Mouse (Mus musculus) forebrain, embryonic 14.5 days (tissue): ENCODE measurements around the gene Gna12. TPM values are rescaled to one million over a fixed set of nuclear protein-coding genes. Genes with fewer than 3 reads are reported as not detected.

ENCODE experiments used
- ATAC-seq: fragments of 200-750 bp; cut with Nextera tagmentation; 2 replicates; pipeline ENCODE4 v1.8.0; 2017; ENCODE audit warnings: mild to moderate bottlenecking, moderate library complexity
- DNase-seq: peaks from one replicate; pipeline ENCODE4 v3.0.0-alpha.2; 2015; ENCODE audit warnings: low spot score
- H3K27ac ChIP-seq: fragments of 300-500 bp; sonication (generic); 2 replicates; pipeline ENCODE4 v1.5.1; 2014; ENCODE audit warnings: low read depth, mild to moderate bottlenecking, control low read depth, low read length, moderate library complexity
- H3K27me3 ChIP-seq: fragments of 300-500 bp; sonication (generic); replicated peaks from 2 replicates; pipeline ENCODE4 v1.6.1; 2014; ENCODE audit warnings: low read length, control low read depth, mixed read lengths; ENCODE audit not compliant: control insufficient read depth, insufficient read depth
- H3K36me3 ChIP-seq: fragments of 300-500 bp; sonication (generic); 2 replicates; pipeline ENCODE4 v1.6.1; 2014; ENCODE audit warnings: low read length, control low read depth; ENCODE audit not compliant: control insufficient read depth, insufficient read depth
- H3K4me1 ChIP-seq: fragments of 300-500 bp; sonication (generic); 2 replicates; pipeline ENCODE4 v1.6.1; 2014; ENCODE audit warnings: antibody characterized with exemption, low read length, control low read depth; ENCODE audit not compliant: control insufficient read depth, insufficient read depth
- H3K4me2 ChIP-seq: fragments of 300-500 bp; sonication (generic); 2 replicates; pipeline ENCODE4 v1.6.1; 2014; ENCODE audit warnings: mild to moderate bottlenecking, control low read depth, low read length
- H3K4me3 ChIP-seq: fragments of 300-500 bp; sonication (generic); 2 replicates; pipeline ENCODE4 v1.5.1; 2014; ENCODE audit warnings: low read depth, low read length, control low read depth
- H3K9ac ChIP-seq: fragments of 300-500 bp; sonication (generic); 2 replicates; pipeline ENCODE4 v1.6.1; 2014; ENCODE audit warnings: mild to moderate bottlenecking, low read length, control low read depth, moderate library complexity
- H3K9me3 ChIP-seq: fragments of 300-500 bp; sonication (generic); replicated peaks from 2 replicates; pipeline ENCODE4 v1.6.1; 2016; ENCODE audit warnings: low read length, control low read depth, mixed read lengths; ENCODE audit not compliant: control insufficient read depth
- WGBS: fragments of 180-500 bp; shearing (Covaris S2); extraction: QIAGEN DNeasy Blood & Tissue Kit; methylation state at CpG from one replicate; pipeline ENCODE4 v1.1.7; 2014; 5-methylcytosine and 5-hydroxymethylcytosine counted together
- polyA plus RNA-seq: library from polyadenylated mRNA; unstranded; fragments of >200 nt; fragmentation: Nextera tagmentation; extraction: Ambion mirVana; gene quantifications from 2 replicates; pipeline ENCODE4 v1.2.1, GENCODE M21; 2014

Gna12 gene
- polyA plus RNA-seq: 17.4 and 19.9 TPM in 2 replicates

DNA sequence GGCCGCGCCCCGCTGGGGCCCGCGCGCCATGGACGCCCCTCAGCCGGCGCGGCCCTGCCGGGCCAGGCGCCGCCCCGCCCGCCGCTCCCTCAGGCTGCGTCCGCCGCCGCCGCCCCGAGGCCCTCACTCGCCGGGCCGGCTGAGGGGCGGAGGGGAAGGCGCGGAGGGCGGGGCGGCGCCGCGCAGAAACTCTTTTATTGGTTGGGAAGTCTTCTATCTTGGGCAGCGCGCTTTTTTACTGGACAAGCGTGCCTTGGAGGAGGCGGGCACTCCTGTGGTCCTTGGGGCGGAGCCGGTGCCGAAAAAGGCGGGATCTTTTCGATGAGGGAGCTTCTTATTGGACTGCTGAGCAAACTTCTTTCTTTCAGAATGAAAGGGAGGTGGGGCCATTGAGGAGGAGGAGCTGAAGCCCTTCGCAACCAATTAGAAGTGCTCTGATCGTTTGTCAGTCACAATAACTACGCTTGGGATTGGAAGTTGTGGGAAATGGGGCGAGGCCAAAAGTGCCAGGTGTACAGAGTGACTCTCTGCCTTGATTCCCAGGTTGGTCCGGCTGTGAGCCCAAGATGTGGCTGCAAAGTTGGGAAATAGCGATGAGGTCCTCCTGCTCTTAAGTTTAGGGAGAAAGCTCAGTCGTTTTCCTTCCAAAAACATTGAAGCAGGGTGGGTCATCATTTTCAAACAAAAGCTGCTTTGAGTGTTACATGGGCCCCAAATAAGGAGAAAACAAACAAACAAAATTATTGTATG, at the start of gene Gna12:
TSS of gene Gna12 (minus strand) at position 118 of the 750 bp plus-strand sequence.
- WGBS: under 1% methylated on average over 36 of the region's 49 CpGs
- Histone ChIP-seq H3K9ac (peak within 1 kb of the TSS; percentile 83), H3K27me3 (no peaks in the 10 kb centered on the region), H3K9me3 (no peaks in the 10 kb centered on the region), H3K4me2 (peak within 1 kb of the TSS; percentile 97), H3K4me3 (peak within 1 kb of the TSS; percentile 80), H3K27ac (peak within 1 kb of the TSS; percentile 65; the same call in 1 of the 2 replicates), H3K4me1 (peaks cover 27% of the 10 kb centered on the region), H3K36me3 (0 out of 2 replicates have a peak, but pooled peaks cover 4% of the 10 kb centered on the region)
- DNase-seq (peak; percentile 100), ATAC-seq (peak; percentile 99)

DNA sequence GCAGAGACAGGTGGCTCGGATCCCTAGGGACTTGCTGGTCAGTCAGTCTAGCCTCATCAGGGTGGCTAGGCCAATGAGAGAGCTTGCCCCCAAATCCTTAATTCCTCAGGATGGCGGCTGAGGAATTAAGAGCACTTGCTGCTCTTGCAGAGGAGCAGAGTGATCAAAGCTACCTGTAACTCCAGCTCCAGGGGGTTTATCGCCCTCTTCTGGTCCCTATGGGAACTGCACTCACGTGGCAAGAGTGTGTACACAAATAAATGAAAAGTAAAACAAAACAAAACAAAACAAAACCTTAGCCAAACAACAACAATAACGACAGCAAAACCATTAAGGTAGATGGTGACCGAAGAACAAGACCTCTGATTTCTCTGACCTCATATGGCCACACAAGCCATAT, 48.4 kb upstream of the Gna12 start:
- no peaks in the 10 kb centered on the region for H3K27me3 ChIP-seq
- WGBS: 71% methylated on average over 6 of the region's 6 CpGs
- H3K36me3 ChIP-seq: no peaks in the 10 kb centered on the region
- no peak overlapping the region for H3K9ac ChIP-seq
- H3K4me2 ChIP-seq: no peak overlapping the region
- H3K4me3 ChIP-seq: no peak overlapping the region
- ATAC-seq: no peak
- H3K27ac ChIP-seq: no peak overlapping the region
- no peaks in the 10 kb centered on the region for H3K9me3 ChIP-seq
- DNase-seq: no peak
- H3K4me1 ChIP-seq: no peaks in the 10 kb centered on the region

DNA sequence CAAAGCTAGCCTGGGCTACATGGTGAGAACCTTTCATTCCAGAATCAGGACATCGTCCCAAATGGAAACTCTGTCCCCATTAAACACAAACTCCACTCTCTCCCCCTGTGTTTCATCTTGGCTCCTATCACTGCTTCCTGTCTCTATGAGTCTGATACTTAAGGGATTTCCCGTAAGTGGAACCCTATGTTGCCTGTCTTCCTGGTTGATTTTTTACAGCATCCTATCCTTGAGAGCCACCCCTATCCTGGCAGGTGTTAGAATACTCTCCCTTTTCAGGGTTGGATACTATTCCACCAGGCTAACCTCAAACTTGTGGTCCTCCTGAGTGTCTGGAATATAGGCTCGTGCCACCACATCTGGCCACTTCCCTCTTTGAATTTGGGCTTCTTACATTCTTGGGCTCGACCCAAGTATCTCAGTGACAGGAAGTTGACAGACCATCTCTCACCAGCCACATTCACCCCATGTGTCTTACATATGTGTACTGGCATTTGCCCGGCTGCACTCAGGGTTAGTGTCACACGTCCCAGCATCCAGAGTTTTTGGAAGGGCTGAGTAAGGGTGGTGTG, 43.6 kb upstream of the Gna12 start:
- no peak overlapping the region for H3K4me2 ChIP-seq
- H3K9ac ChIP-seq: no peak overlapping the region
- H3K4me3 ChIP-seq: no peak overlapping the region
- no peaks in the 10 kb centered on the region for H3K9me3 ChIP-seq
- no peak overlapping the region for H3K27ac ChIP-seq
- 78% methylated on average over 6 of the region's 6 CpGs for WGBS
- no peaks in the 10 kb centered on the region for H3K36me3 ChIP-seq
- no peak for ATAC-seq
- 0 out of 2 replicates have a peak, but pooled peaks cover 3% of the 10 kb centered on the region for H3K4me1 ChIP-seq
- no peak for DNase-seq
- no peaks in the 10 kb centered on the region; the same call in 1 of the 2 replicates for H3K27me3 ChIP-seq

DNA sequence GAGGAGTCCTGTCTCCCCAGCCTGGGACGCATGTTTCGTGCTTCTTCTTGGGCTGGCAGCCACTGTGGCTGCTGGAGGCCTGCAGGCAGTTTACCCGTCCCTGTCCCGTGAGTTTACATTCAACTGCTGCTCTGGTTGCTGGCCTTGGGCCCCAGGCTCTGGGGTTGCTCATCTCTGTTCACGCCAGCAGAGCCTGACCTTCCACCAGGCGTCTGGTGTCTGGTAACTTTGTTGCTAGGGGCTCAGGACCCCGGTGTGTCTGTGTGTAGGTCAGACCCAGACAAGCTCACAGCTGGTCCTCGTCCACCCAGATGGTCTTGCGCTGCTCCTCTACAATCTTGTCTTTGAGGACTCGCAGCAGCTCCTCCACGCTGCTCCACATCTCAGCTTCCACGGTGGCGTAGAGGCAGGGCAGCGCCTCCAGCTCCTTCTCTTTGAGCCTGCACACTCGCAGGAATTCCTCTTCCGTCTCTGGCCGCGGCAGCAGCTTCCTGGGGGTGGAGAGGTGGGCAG, 42.9 kb upstream of the Gna12 start:
- H3K9me3 ChIP-seq: no peaks in the 10 kb centered on the region
- H3K4me3 ChIP-seq: no peak overlapping the region
- no peaks in the 10 kb centered on the region for H3K36me3 ChIP-seq
- no peak overlapping the region for H3K27ac ChIP-seq
- H3K9ac ChIP-seq: no peak overlapping the region
- 31% methylated on average over 18 of the region's 18 CpGs for WGBS
- no peak overlapping the region for H3K4me2 ChIP-seq
- no peak for DNase-seq
- H3K27me3 ChIP-seq: no peaks in the 10 kb centered on the region; the same call in 1 of the 2 replicates
- ATAC-seq: no peak
- 0 out of 2 replicates have a peak, but pooled peaks cover 3% of the 10 kb centered on the region for H3K4me1 ChIP-seq

DNA sequence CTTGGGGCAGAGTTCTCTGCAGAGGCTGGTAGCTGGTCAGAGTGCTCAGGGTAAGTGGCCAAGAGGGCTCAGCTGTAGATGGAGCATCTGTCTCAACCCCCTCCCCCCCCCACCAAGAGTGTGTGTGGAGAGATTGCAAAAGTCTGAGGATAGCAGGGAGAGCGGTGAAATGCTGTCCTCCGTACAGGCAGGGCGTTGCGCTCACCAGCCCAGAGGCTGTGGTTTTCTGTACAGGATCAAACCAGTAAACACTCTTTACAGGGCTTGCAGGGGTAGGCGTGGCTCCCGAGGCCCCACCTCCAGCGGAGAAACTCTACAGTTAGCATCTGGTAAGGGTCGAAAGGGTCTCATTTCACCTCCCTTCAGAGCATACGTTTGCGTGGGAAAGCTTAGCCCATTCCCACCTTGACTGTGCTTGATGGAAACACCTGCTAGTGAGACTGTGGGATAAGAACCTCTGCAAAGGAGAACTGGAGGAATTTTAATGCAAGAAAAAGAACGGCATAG, 42.4 kb upstream of the Gna12 start:
- no peak overlapping the region for H3K27ac ChIP-seq
- H3K4me2 ChIP-seq: no peak overlapping the region
- 27% methylated on average over 11 of the region's 11 CpGs for WGBS
- DNase-seq (no peak), ATAC-seq (no peak)
- no peaks in the 10 kb centered on the region for H3K36me3 ChIP-seq
- H3K9me3 ChIP-seq: no peaks in the 10 kb centered on the region
- H3K4me3 ChIP-seq: no peak overlapping the region
- no peaks in the 10 kb centered on the region; the same call in 1 of the 2 replicates for H3K27me3 ChIP-seq
- 0 out of 2 replicates have a peak, but pooled peaks cover 3% of the 10 kb centered on the region for H3K4me1 ChIP-seq
- H3K9ac ChIP-seq: no peak overlapping the region

DNA sequence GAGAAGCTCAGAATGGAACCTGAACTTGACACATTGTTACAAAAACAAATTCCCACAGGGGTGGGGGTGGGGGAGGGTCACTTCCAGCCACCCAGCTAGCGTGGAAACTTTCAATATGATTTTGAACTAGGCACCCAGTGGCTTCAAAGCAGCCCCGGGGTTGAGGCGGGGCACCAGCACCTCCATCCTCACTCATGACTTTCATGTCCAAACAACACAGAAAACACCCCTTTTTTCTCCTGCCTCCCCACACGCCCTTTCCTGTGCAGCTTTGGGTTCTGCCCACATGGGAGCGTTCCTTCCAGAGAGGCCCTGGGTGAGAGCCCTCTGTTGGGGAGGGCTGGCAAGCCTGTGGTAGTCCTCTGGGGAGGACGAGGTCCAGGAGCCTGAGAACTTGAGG, 41.0 kb upstream of the Gna12 start:
- H3K9me3 ChIP-seq: no peaks in the 10 kb centered on the region
- no peak overlapping the region for H3K4me3 ChIP-seq
- 76% methylated on average over 6 of the region's 6 CpGs for WGBS
- no peak overlapping the region for H3K27ac ChIP-seq
- ATAC-seq (no peak), DNase-seq (no peak)
- H3K27me3 ChIP-seq: no peaks in the 10 kb centered on the region; the same call in 1 of the 2 replicates
- no peak overlapping the region for H3K4me2 ChIP-seq
- 0 out of 2 replicates have a peak, but pooled peaks cover 3% of the 10 kb centered on the region for H3K4me1 ChIP-seq
- H3K36me3 ChIP-seq: no peaks in the 10 kb centered on the region
- no peak overlapping the region for H3K9ac ChIP-seq

DNA sequence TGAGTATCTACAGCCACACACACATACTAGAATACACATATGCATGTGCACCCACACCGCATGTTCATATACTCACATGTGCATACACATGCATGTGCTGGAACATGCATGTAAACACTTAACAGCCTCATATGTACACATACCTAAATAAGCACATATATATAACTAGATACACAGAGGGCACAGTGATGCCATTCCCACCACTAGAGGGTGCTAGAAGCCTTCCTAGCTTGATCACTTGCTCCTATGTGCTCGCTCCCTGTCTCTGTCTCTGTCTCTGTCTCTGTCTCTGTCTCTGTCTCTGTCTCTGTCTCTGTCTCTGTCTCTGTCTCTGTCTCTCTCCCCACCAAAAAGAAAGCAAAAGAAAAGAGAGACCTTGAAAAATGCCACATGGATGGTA, 38.8 kb upstream of the Gna12 start:
- Histone ChIP-seq H3K9me3 (no peaks in the 10 kb centered on the region), H3K36me3 (no peaks in the 10 kb centered on the region), H3K4me2 (no peak overlapping the region), H3K27me3 (no peaks in the 10 kb centered on the region; the same call in 1 of the 2 replicates), H3K4me1 (0 out of 2 replicates have a peak, but pooled peaks cover 3% of the 10 kb centered on the region), H3K9ac (no peak overlapping the region), H3K4me3 (no peak overlapping the region), H3K27ac (no peak overlapping the region)
- ATAC-seq: no peak
- 59% methylated on average over 2 of the region's 2 CpGs for WGBS
- DNase-seq: peak; percentile 83

DNA sequence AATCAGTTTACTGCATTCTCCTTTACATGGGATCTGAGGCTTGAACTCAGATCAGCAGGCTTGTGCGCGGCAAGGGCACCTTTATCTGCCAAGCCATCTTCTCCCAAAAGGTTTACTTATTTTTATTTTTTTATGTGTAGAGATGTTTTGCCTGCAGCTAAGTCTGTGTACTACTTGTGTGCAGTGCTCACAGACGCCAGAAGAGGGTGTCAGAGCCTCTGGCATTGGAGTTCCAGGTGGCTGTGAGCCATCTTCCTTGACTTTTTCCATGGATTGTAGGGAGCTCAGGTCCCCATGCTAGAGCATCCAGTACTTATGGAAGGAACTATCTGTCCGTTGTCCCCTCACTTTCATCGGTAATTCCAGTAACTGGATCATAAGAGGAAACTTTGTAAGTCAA, 29.5 kb upstream of the Gna12 start:
- Histone ChIP-seq H3K27ac (no peak overlapping the region), H3K4me2 (no peak overlapping the region), H3K4me3 (no peak overlapping the region), H3K27me3 (no peaks in the 10 kb centered on the region), H3K4me1 (no peaks in the 10 kb centered on the region), H3K9me3 (no peaks in the 10 kb centered on the region), H3K36me3 (no peaks in the 10 kb centered on the region), H3K9ac (no peak overlapping the region)
- WGBS: 84% methylated on average over 5 of the region's 5 CpGs
- DNase-seq: no peak
- ATAC-seq: no peak
